Mouse (Mus musculus) small intestine, adult 2 months (tissue): Measurements from ENCODE around the gene Mrps2.

Experiments used
- CTCF ChIP-seq: fragments of 200-500 bp; IDR thresholded peaks from 2 replicates; pipeline ENCODE4 v1.5.1; 2012; ENCODE audit warnings: low read depth, mild to moderate bottlenecking, control low read depth, inconsistent platforms, low read length, moderate library complexity, mixed read lengths; ENCODE audit not compliant: insufficient replicate concordance, insufficient read length; ENCODE audit errors: extremely low read depth
- POLR2A ChIP-seq: fragments of 200-500 bp; IDR thresholded peaks from 2 replicates; pipeline ENCODE4 v1.6.1; 2012; ENCODE audit warnings: low read depth, mild to moderate bottlenecking, control low read depth, inconsistent platforms, low read length, moderate library complexity

- no peak for TF ChIP-seq CTCF
- no peak for TF ChIP-seq POLR2A
Measured at GRCm38 (mm10) chr2:28504676-28505075, 36.8 kb downstream of the Mrps2 start.
